Mouse (Mus musculus): ENCODE results near the gene 1700025G04Rik.

Gene 1700025G04Rik

DNA sequence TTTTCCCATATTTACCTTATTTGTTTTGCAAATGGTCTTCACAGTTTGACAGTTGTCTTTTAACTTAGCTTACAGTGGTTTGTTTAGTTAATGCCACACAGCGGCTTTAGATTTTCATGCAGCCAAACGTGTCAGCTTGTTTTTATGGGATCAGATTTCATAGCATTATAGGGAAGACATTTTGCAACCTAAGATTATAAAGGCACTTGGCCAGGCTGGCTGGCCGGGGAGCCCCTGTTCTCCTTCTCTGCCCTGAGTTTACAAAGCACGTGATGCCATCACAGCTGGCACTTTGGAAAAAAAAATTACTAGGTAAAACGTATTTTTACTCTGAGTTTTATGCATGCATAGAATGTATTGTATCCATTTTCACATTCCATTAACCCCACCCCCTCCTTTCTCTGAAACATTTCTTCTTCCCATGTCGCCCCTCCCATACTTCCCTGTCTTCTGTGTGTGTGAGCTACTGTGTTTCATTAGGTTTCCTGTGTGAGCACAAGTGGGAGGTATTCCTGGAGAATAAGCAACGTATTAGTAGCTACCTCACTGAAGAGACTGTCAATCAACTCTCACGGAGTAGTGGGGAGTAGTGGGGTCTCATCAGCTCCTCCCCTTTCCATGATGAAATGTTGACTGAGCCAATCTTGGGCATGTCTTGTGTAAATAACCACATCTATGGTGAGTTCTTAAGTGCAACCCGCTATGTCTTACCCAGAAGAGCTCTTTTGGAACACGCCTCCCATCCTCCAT is 93.8 kb downstream of the 1700025G04Rik start:
- DNase-seq (ENCODE audit: extremely low read depth, low read depth, low spot score): peak; percentile 16

DNA sequence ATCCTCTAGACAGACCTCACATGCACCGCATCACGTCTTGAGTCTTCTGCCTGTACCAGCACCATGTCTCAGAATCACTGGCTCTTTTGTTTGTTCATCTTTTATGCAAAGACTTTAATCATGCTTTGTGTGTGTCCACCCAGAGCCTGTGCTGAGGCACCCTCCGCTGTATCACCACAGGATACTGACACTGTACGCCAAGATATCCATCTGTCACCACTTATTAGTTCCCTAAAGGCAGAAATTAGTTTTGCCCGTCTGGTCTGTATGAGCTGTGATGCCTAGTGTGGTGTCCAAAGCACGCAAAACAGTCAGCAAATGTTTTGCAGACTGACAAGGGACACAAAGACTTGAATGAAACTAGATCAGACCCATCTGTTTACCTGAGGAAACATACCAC is 95.7 kb downstream of the 1700025G04Rik start:
- DNase-seq (ENCODE audit: extremely low read depth, low read depth, low spot score): no peak

GRCm38 (mm10) chr1:151991505-151991904 is 98.4 kb downstream of the 1700025G04Rik start:
- no peak for DNase-seq (ENCODE audit: extremely low read depth, low read depth, low spot score)

DNA sequence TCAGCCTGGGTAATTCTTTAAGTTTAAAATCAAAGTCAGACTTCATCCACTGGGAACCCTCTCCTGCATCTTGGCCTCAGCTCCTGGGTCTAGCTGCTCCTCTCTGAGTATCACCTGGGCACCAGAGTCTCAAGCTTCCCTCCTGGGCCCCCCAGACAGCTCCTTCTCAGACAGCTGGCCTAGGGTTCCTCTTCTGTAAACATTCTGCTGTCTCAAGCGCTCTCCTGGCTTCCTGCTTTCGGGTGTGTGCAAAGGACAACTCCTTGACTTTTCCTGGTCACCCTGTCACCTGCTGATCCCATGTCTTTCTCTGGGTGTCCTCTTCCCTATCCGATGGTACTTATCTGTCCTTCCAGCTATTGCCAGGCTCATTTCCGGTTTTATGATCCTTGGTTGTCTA is 99.3 kb downstream of the 1700025G04Rik start:
- DNase-seq (ENCODE audit: extremely low read depth, low read depth, low spot score): no peak

- DNase-seq (ENCODE audit: extremely low read depth, low read depth, low spot score): no peak
Measured at GRCm38 (mm10) chr1:151988713-151989112, 101.2 kb downstream of the 1700025G04Rik start.

GRCm38 (mm10) chr1:151988066-151988465 is 101.9 kb downstream of the 1700025G04Rik start:
- no peak for DNase-seq (ENCODE audit: extremely low read depth, low read depth, low spot score)

GRCm38 (mm10) chr1:151986024-151986778 is 103.7 kb downstream of the 1700025G04Rik start:
- no peak for DNase-seq (ENCODE audit: extremely low read depth, low read depth, low spot score)

- no peak for DNase-seq (ENCODE audit: extremely low read depth, low read depth, low spot score)
Measured at GRCm38 (mm10) chr1:151985056-151985455, 104.9 kb downstream of the 1700025G04Rik start.

GRCm38 (mm10) chr1:151983991-151984390 is 105.9 kb downstream of the 1700025G04Rik start:
- no peak for DNase-seq (ENCODE audit: extremely low read depth, low read depth, low spot score)

DNA sequence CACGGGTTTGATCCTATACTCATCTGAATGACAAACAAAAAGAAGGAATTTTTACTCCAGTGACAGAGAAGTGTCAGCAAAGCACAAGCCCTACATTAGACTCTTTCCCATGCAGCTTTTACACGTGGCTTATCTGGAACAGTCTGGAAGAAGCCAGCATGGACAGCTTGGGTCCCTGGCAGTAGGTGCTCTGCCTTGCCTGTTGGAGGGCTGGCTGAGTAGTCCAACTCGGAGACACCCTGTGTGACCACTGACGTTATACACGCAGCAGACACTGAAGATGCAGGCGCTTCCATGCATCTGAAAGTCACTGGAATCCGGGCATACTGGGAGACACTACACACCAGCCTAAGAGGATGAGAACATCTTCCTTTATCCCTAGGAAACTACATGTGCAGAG is 109.4 kb downstream of the 1700025G04Rik start:
- no peak for DNase-seq (ENCODE audit: extremely low read depth, low read depth, low spot score)

DNA sequence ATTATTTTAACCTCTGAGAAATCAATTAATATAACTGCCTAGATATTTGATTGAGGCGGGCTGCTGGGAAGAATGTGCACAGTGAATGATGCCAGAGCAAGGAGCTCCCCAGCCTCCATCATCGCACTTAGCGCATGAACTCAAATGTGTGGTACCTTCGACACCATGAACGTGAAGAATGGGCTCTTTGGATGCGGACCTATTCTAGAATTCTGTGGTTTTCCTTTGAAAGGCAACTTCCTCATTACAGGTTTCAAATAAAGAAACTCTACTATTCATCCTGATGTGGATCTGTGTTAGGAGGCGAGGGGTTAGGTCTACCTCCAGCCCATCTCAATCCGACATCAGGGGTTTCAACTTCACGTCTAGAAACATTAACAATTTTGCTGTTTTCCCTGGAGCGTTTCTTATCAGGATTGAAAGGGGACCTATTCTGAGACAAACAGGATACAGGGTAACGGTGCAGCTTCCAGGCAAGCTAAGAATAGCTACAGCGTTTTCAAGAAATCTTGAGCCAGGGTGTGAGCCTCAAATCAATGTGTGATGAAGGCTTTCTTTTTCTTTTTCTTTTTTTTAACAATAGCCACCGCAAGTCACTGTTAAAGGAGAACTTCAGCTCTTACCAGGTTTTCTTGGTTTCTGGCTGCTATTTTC is 110.0 kb downstream of the 1700025G04Rik start:
- DNase-seq (ENCODE audit: extremely low read depth, low read depth, low spot score): no peak

DNA sequence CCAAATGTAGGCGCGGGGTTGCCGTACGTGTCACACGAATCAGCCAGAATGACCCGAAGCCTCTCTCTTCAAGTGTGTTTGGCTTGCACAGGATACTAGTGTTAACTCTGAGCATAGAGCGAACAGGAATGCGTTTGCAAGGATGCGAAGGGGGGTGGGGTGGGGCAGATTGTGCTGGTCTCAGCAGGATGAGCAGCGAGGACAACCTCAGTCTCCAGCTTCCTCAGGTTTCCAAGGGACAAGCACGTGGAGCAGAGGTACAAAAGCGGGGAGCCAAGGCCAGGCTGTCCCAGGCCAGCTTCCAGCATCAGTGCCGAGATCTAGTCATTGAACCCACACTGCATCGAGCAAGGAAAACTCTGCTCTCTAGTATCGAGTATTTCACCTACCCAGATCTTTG is 111.2 kb downstream of the 1700025G04Rik start:
- DNase-seq (ENCODE audit: extremely low read depth, low read depth, low spot score): no peak

DNA sequence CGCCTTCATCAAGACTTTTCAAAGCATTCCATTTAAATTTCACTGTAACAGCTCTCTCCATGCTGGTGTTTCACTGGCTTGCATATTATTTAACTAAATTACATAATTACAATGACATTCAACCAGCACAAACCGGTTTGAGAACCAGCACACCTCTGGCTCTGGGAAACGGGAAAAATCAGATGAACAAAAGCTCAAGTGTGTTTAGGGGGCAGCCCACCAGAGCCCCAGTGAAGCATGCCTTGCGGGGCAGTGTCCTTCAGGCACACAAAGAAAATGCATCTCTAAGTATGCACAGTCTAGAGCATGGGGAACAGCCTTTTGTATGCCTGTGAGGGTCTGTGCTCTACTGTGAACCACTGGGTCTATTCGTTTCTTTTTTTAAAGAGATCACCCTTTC is 112.3 kb downstream of the 1700025G04Rik start:
- DNase-seq (ENCODE audit: extremely low read depth, low read depth, low spot score): no peak

- no peak for DNase-seq (ENCODE audit: extremely low read depth, low read depth, low spot score)
Measured at GRCm38 (mm10) chr1:151976850-151977249, 113.1 kb downstream of the 1700025G04Rik start.

DNA sequence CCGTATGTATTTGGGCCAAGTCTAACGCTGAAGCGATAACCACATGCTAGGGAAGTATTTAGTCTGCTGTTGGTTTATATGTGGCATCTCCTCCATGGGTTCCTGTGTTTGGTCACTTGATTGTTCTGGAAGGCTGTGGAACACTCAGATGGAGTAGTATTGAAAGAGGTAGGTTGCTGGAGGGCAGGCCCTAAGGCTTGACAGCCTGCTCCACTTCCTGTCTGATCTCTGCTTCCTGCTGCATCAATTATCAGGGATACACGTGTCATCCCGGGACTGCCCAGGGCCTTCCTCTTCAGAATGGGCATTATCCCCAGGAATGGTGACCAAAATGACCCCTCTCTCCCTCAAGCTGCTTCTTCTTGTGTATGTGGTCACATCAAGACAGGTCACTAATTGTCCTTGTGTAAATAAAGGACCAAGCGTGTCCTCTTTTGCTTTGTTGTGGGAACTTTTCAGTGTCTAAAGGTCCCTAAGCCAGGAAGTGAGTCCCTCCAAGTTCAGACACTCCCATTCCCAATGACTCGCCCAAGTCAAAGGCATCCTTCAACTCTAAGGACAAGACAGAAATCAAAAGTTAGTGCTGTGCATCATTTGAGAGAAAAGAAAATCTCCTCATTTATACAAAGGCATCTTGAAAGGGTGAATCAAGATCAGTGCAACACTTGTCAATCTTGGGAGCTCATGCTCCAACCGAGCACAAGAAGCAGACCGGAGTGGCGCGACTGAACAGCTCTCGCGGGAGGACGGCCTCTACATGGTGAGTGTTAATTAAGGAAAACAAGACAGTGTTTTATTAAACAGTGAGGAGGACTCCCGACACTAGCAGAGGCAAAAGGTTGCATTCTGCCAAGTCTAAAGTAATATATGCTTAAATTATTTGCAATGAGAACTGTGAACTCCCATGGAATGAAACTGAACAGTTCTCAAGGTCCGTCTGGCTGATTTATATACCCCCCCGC is 114.2 kb downstream of the 1700025G04Rik start:
- DNase-seq (ENCODE audit: extremely low read depth, low read depth, low spot score): no peak

- DNase-seq (ENCODE audit: extremely low read depth, low read depth, low spot score): no peak
Measured at GRCm38 (mm10) chr1:151974887-151975286, 115.0 kb downstream of the 1700025G04Rik start.

- no peak for DNase-seq (ENCODE audit: extremely low read depth, low read depth, low spot score)
Measured at GRCm38 (mm10) chr1:151974424-151974823, 115.5 kb downstream of the 1700025G04Rik start.

GRCm38 (mm10) chr1:151973110-151973700 is 116.7 kb downstream of the 1700025G04Rik start:
- no peak for DNase-seq (ENCODE audit: extremely low read depth, low read depth, low spot score)

GRCm38 (mm10) chr1:151971581-151971980 is 118.3 kb downstream of the 1700025G04Rik start:
- no peak for DNase-seq (ENCODE audit: extremely low read depth, low read depth, low spot score)

- no peak for DNase-seq (ENCODE audit: extremely low read depth, low read depth, low spot score)
Measured at GRCm38 (mm10) chr1:151968126-151968525, 121.8 kb downstream of the 1700025G04Rik start.

All from fat pad, adult 2 months (tissue).